Mouse (Mus musculus) liver, adult 2 months (tissue): ENCODE measurements around the gene C1qtnf6. TPM values are rescaled to one million over a fixed set of nuclear protein-coding genes. Genes with fewer than 3 reads are reported as not detected.
A peak's percentile ranks its signal among the peaks of the same experiment; 100 is the strongest.

Experiments
- DNase-seq: peaks from one replicate; pipeline ENCODE4 v3.0.0-alpha.2; 2011; ENCODE audit warnings: low read depth, low spot score; ENCODE audit errors: extremely low read depth
- H3K27ac ChIP-seq: fragments of 200-500 bp; replicated peaks from 2 replicates; pipeline ENCODE4 v1.5.1; 2012; ENCODE audit warnings: low read depth, mild to moderate bottlenecking, control low read depth, inconsistent platforms, low read length; ENCODE audit not compliant: insufficient read depth
- H3K27me3 ChIP-seq: fragments of 200-500 bp; 2 replicates; pipeline ENCODE4 v1.6.1; 2012; ENCODE audit warnings: mild to moderate bottlenecking, moderate library complexity, low read length, inconsistent platforms; ENCODE audit not compliant: control insufficient read depth, insufficient read depth
- H3K36me3 ChIP-seq: fragments of 200-500 bp; 2 replicates; pipeline ENCODE4 v1.6.1; 2012; ENCODE audit warnings: low read length, inconsistent platforms; ENCODE audit not compliant: control insufficient read depth, insufficient read depth
- H3K4me1 ChIP-seq: fragments of 200-500 bp; 2 replicates; pipeline ENCODE4 v1.6.1; 2011; ENCODE audit warnings: low read length; ENCODE audit not compliant: control insufficient read depth, insufficient read depth
- H3K4me3 ChIP-seq: fragments of 200-500 bp; 2 replicates; pipeline ENCODE4 v1.5.1; 2011; ENCODE audit warnings: low read depth, mild to moderate bottlenecking, control low read depth, low read length, moderate library complexity; ENCODE audit not compliant: insufficient read depth
- H3K79me2 ChIP-seq: fragments of 200-500 bp; 2 replicates; pipeline ENCODE4 v1.6.1; 2012; ENCODE audit warnings: inconsistent platforms, mild to moderate bottlenecking, low read length, moderate library complexity; ENCODE audit not compliant: control insufficient read depth, insufficient read depth
- H3K9ac ChIP-seq: fragments of 200-500 bp; 2 replicates; pipeline ENCODE4 v1.6.1; 2012; ENCODE audit warnings: low read depth, mild to moderate bottlenecking, control low read depth, inconsistent platforms, low read length
- CTCF ChIP-seq: fragments of 200-500 bp; IDR thresholded peaks from 2 replicates; pipeline ENCODE4 v1.5.1; 2011; ENCODE audit warnings: low read depth, low read length, control low read depth
- POLR2A ChIP-seq: fragments of 200-500 bp; IDR thresholded peaks from 2 replicates; pipeline ENCODE4 v1.6.1; 2011; ENCODE audit warnings: low read length, control low read depth; ENCODE audit not compliant: insufficient read depth; ENCODE audit errors: extremely low read depth
- WGBS: fragments of 180-500 bp; shearing (Covaris S2); methylation state at CpG from one replicate; pipeline ENCODE4 v1.1.7; 2018; 5-methylcytosine and 5-hydroxymethylcytosine counted together
- polyA plus RNA-seq: library from polyadenylated mRNA; depleted of rRNA; stranded (reverse); fragments of >200 nt; gene quantifications from 2 replicates; pipeline ENCODE4 v1.2.3, GENCODE M21; 2012
- total RNA-seq: library from RNA; depleted of rRNA; stranded (reverse); fragments of >200 nt; gene quantifications from 2 replicates; pipeline ENCODE4 v1.2.3, GENCODE M21; 2014

The C1qtnf6 gene
- total and polyA plus RNA-seq, 2 experiments: 0.28 to 2.5 TPM

- WGBS: 66% methylated on average over 10 of the region's 10 CpGs
- Histone ChIP-seq H3K9ac (no peak overlapping the region), H3K27me3 (no peaks in the 10 kb centered on the region), H3K4me3 (no peak overlapping the region), H3K4me1 (no peaks in the 10 kb centered on the region), H3K36me3 (no peaks in the 10 kb centered on the region), H3K79me2 (no peaks in the 10 kb centered on the region), H3K27ac (no peak overlapping the region)
- TF ChIP-seq CTCF: no peak
- no peak for TF ChIP-seq POLR2A
- no peak for DNase-seq
Observed at GRCm38 (mm10) chr15:78557693-78558535, 26.7 kb upstream of the C1qtnf6 start.

- 65% methylated on average over 25 of the region's 25 CpGs for WGBS
- H3K27me3 ChIP-seq: no peaks in the 10 kb centered on the region
- H3K4me1 ChIP-seq: no peaks in the 10 kb centered on the region
- H3K4me3 ChIP-seq: peak overlapping the region; percentile 45
- peak; percentile 38 for DNase-seq
- H3K79me2 ChIP-seq: no peaks in the 10 kb centered on the region
- H3K9ac ChIP-seq: peak overlapping the region; percentile 0; the same call in 1 of the 2 replicates
- no peak overlapping the region for H3K27ac ChIP-seq
- H3K36me3 ChIP-seq: no peaks in the 10 kb centered on the region
- no peak for TF ChIP-seq CTCF
- no peak for TF ChIP-seq POLR2A
Observed at GRCm38 (mm10) chr15:78554545-78555313, 23.5 kb upstream of the C1qtnf6 start.

GRCm38 (mm10) chr15:78549189-78549734 lies 18.0 kb upstream of the C1qtnf6 start:
- TF ChIP-seq CTCF (no peak), POLR2A (no peak)
- WGBS: 36% methylated on average over 4 of the region's 4 CpGs

GRCm38 (mm10) chr15:78548711-78549110 lies 17.5 kb upstream of the C1qtnf6 start:
- Histone ChIP-seq H3K27ac (no peak overlapping the region), H3K27me3 (no peaks in the 10 kb centered on the region), H3K4me3 (no peak overlapping the region), H3K36me3 (no peaks in the 10 kb centered on the region), H3K79me2 (no peaks in the 10 kb centered on the region), H3K4me1 (peaks cover 5% of the 10 kb centered on the region; the same call in 1 of the 2 replicates), H3K9ac (no peak overlapping the region)
- no peak for DNase-seq
- 71% methylated on average over 8 of the region's 8 CpGs for WGBS
- no peak for TF ChIP-seq CTCF
- no peak for TF ChIP-seq POLR2A

More at GRCm38 (mm10) chr15:78549189-78549734, 18.0 kb upstream of the C1qtnf6 start:
- Histone ChIP-seq H3K27ac (no peak overlapping the region), H3K4me3 (no peak overlapping the region), H3K27me3 (no peaks in the 10 kb centered on the region), H3K79me2 (no peaks in the 10 kb centered on the region), H3K36me3 (no peaks in the 10 kb centered on the region), H3K4me1 (peaks cover 5% of the 10 kb centered on the region; the same call in 1 of the 2 replicates), H3K9ac (no peak overlapping the region)
- DNase-seq: peak; percentile 35

GRCm38 (mm10) chr15:78548336-78548665 lies 17.1 kb upstream of the C1qtnf6 start:
- TF ChIP-seq POLR2A (no peak), CTCF (no peak)
- H3K9ac ChIP-seq: no peak overlapping the region
- 50% methylated on average over 3 of the region's 3 CpGs for WGBS
- H3K4me1 ChIP-seq: peaks cover 5% of the 10 kb centered on the region; the same call in 1 of the 2 replicates
- H3K4me3 ChIP-seq: no peak overlapping the region
- DNase-seq: no peak
- H3K79me2 ChIP-seq: no peaks in the 10 kb centered on the region
- H3K36me3 ChIP-seq: no peaks in the 10 kb centered on the region
- no peak overlapping the region for H3K27ac ChIP-seq
- H3K27me3 ChIP-seq: no peaks in the 10 kb centered on the region
